Mouse (Mus musculus) liver, postnatal 0 days (tissue): ENCODE measurements at regions not wholly inside any gene's neighbourhood (a gene's known extent, or its start where the extent isn't known, plus 50 kb on each side); places are given as distances from the start of the nearest gene placed in this dataset.

Source experiments
- CTCF ChIP-seq: sonication (generic); IDR thresholded peaks from 2 replicates; pipeline ENCODE4 v1.5.1; 2016; ENCODE audit warnings: antibody characterized with exemption, low read depth
- EP300 ChIP-seq: IDR thresholded peaks from 2 replicates; pipeline ENCODE4 v1.6.1; 2016; ENCODE audit warnings: antibody characterized with exemption, low read depth, mild to moderate bottlenecking

DNA sequence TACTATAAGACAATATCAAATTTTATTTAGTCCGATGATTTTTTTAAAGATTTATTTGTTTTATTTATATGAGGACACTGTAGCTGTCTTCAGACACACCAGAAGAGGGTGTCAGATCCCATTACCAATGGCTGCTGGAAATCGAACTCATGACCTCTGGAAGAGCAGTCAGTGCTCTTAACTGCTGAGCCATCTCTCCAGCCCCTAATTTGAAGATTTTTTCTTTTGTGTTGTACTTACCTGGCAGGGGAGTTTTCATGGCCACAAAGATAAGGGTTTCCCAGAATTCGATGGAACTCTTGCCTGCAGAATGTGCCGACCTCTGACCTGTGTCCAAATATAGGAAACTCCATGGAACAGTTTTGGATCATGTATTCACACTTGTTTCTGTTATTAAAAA is 49.8 kb upstream of the Dennd1b start:
- TF ChIP-seq EP300 (no peak), CTCF (no peak)
